Mouse (Mus musculus): Measurements from ENCODE around the gene Taar8a.

GRCm38 (mm10) chr10:24086555-24086954 is 10.3 kb downstream of the Taar8a start:
- TF ChIP-seq CTCF (IDR thresholded peaks at IDR 0.05; ENCODE audit: control insufficient read depth, insufficient read depth, insufficient read length) (no peak), USF1 (IDR thresholded peaks at IDR 0.05; ENCODE audit: low read depth) (no peak), CEBPB (IDR thresholded peaks at IDR 0.05; ENCODE audit: low read depth) (no peak), MAX (IDR thresholded peaks at IDR 0.05) (no peak), MYOG (IDR thresholded peaks at IDR 0.05; ENCODE audit: control insufficient read depth, extremely low read depth, insufficient read length) (no peak), MYOD1 (IDR thresholded peaks at IDR 0.05; ENCODE audit: control insufficient read depth, insufficient read length, low read depth) (no peak), FOSL1 (IDR thresholded peaks at IDR 0.05; ENCODE audit: insufficient read depth, low read length, poor library complexity, severe bottlenecking) (no peak)

Measured in C2C12 (cell line).